Mouse (Mus musculus): ENCODE measurements around the gene Gpm6b. TPM values are rescaled to one million over a fixed set of nuclear protein-coding genes. Genes with fewer than 3 reads are reported as not detected.

Gene Gpm6b
- polyA plus RNA-seq, 2 experiments, result 18.3 to 21.3 TPM

DNA sequence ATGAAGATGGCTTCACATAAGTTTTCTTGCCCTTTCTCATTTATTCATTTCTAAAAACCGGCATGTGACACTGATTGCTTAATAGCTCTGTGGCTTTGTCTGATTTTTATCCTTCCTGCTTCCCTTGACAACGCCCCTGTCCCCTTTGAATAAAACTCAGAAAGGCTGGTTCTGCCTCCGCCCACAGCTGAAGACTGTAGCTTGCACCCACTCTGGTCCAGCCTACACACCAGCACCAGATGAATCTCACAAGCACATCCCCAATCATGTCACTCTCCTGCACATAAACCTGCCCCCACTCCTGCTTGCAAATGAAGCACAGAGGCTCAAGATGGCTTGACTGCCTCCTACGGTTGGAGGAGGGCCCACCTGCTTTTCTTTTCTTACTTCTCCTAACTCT, 121.7 kb downstream of the Gpm6b start:
- Histone ChIP-seq H3K27me3 (ENCODE audit: control insufficient read depth, insufficient read depth, low read length) (no peaks in the 10 kb centered on the region), H3K4me3 (replicated peaks; ENCODE audit: low read length) (no peak overlapping the region), H3K27ac (replicated peaks; ENCODE audit: low read depth, low read length) (no peak overlapping the region), H3K9me3 (ENCODE audit: control insufficient read depth, low read length) (no peaks in the 10 kb centered on the region), H3K4me1 (ENCODE audit: control insufficient read depth, insufficient read depth, low read length) (no peaks in the 10 kb centered on the region), H3K4me2 (replicated peaks; ENCODE audit: low read depth, low read length, severe bottlenecking) (no peak overlapping the region), H3K9ac (ENCODE audit: low read depth, low read length, severe bottlenecking) (no peak overlapping the region), H3K36me3 (ENCODE audit: control insufficient read depth, insufficient read depth, low read length) (no peaks in the 10 kb centered on the region)
- 87% methylated on average over 4 of the region's 4 CpGs for WGBS
- ATAC-seq (ENCODE audit: low FRiP score, low read depth), result no peak
- TF ChIP-seq POLR2A (IDR thresholded peaks at IDR 0.05; ENCODE audit: borderline replicate concordance, extremely low read depth, insufficient read depth, insufficient read length), result no peak
- DNase-seq (ENCODE audit: low spot score), result no peak

DNA sequence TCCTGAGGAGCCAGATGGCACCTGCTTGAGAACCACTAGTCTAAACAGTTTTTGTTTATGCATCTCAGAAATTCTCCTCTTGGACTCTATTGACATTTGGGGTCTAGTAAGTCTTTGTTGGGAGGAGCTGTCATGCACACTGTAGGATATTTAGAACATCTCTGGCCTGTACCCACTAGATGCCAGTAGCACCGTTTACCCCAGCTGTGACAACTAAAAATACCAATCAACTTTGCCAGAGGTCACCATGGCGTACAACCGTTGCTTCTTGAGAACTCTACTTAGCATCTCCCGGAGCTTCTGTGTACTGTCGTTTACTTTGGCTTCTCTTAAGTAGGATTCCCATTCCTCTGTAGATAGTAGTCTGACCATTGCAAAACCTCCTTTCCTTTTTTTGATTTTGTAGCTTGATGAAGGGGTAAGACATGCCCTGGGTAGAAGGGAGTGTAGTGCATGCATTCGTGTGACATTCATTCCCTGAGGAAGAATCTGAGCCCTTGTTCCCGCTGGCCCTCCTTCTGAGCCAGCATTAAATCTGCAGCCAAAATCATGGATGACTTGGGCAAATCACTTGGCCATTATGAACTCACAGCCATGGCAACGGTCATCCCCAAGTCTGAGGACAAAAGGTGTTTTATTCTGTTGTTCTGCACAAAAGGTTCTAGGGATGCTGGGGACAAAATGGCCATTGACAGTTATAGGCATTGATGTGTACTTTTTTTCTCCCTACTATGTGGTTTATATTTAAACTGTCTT, 126.9 kb downstream of the Gpm6b start:
- Histone ChIP-seq H3K36me3 (ENCODE audit: control insufficient read depth, insufficient read depth, low read length) (no peaks in the 10 kb centered on the region), H3K4me3 (replicated peaks; ENCODE audit: low read length) (no peak overlapping the region), H3K27me3 (ENCODE audit: control insufficient read depth, insufficient read depth, low read length) (no peaks in the 10 kb centered on the region), H3K9ac (ENCODE audit: low read depth, low read length, severe bottlenecking) (no peak overlapping the region), H3K4me2 (replicated peaks; ENCODE audit: low read depth, low read length, severe bottlenecking) (no peak overlapping the region), H3K9me3 (ENCODE audit: control insufficient read depth, low read length) (no peaks in the 10 kb centered on the region), H3K4me1 (ENCODE audit: control insufficient read depth, insufficient read depth, low read length) (no peaks in the 10 kb centered on the region), H3K27ac (replicated peaks; ENCODE audit: low read depth, low read length) (no peak overlapping the region)
- ATAC-seq (ENCODE audit: low FRiP score, low read depth) (no peak), DNase-seq (ENCODE audit: low spot score) (no peak)
- TF ChIP-seq POLR2A (IDR thresholded peaks at IDR 0.05; ENCODE audit: borderline replicate concordance, extremely low read depth, insufficient read depth, insufficient read length), result no peak
- WGBS, result 85% methylated on average over 8 of the region's 8 CpGs

DNA sequence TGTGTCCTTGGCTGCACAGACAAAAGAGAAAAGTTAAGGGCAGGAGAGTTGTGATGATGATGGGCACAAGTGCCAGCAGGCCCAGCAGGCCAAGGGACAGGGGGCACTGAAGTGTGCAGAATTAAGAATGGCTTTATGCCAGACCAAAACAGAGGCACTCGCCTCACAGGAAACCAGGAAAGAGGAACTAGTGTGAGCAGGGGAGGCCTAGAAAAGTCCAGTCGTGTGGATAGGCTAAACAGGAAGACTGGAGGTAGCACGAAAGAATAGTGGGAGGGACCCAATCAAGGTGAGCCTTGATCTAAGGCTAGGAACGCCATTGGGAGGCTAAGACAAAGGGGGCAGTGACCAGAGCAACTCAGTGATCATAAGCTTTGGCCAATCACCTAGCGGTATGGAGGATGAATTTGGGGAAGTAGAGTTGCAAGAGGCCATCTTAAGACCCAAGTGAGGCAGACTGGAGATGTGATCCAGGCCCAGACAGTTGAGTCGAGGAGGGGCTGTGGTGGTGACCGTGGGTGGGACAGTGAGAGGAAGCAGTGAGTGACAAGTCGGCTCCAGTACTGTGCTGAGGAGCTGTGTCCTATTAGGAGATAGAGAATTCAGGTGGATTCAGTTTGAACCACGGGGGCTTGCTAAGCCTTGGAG, 138.1 kb downstream of the Gpm6b start:
- H3K9me3 ChIP-seq (ENCODE audit: control insufficient read depth, low read length), result no peaks in the 10 kb centered on the region
- ATAC-seq (ENCODE audit: low FRiP score, low read depth) (no peak), DNase-seq (ENCODE audit: low spot score) (no peak)
- no peak overlapping the region for H3K4me2 ChIP-seq (replicated peaks; ENCODE audit: low read depth, low read length, severe bottlenecking)
- no peak for TF ChIP-seq POLR2A (IDR thresholded peaks at IDR 0.05; ENCODE audit: borderline replicate concordance, extremely low read depth, insufficient read depth, insufficient read length)
- H3K4me1 ChIP-seq (ENCODE audit: control insufficient read depth, insufficient read depth, low read length), result no peaks in the 10 kb centered on the region
- H3K36me3 ChIP-seq (ENCODE audit: control insufficient read depth, insufficient read depth, low read length), result no peaks in the 10 kb centered on the region
- no peak overlapping the region for H3K4me3 ChIP-seq (replicated peaks; ENCODE audit: low read length)
- 76% methylated on average over 9 of the region's 9 CpGs for WGBS
- H3K27me3 ChIP-seq (ENCODE audit: control insufficient read depth, insufficient read depth, low read length), result peaks cover 4% of the 10 kb centered on the region; the same call in 1 of the 2 replicates
- no peak overlapping the region for H3K27ac ChIP-seq (replicated peaks; ENCODE audit: low read depth, low read length)
- no peak overlapping the region for H3K9ac ChIP-seq (ENCODE audit: low read depth, low read length, severe bottlenecking)

DNA sequence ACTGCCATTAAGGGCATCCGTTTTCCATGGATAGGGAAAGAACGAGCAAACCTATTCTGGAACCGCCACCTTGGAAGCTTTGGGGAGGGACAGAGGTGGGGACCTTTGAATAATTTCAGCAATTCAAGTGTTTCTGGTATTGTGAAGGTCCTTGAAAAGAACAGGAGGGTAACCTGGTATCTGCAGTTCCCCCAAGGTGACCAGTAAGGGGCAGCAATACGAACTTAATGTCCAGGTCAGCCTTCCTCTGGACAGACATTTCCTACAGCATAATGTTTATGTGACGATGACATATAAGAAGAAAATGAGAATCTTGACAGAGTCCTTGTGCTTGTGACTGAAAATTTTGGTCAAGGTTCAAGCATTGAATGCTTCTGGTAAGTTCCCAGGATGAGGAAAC, 139.9 kb downstream of the Gpm6b start:
- Histone ChIP-seq H3K4me2 (replicated peaks; ENCODE audit: low read depth, low read length, severe bottlenecking) (no peak overlapping the region), H3K27me3 (ENCODE audit: control insufficient read depth, insufficient read depth, low read length) (peaks cover 4% of the 10 kb centered on the region; the same call in 1 of the 2 replicates), H3K27ac (replicated peaks; ENCODE audit: low read depth, low read length) (no peak overlapping the region), H3K36me3 (ENCODE audit: control insufficient read depth, insufficient read depth, low read length) (no peaks in the 10 kb centered on the region), H3K4me1 (ENCODE audit: control insufficient read depth, insufficient read depth, low read length) (no peaks in the 10 kb centered on the region), H3K4me3 (replicated peaks; ENCODE audit: low read length) (no peak overlapping the region), H3K9ac (ENCODE audit: low read depth, low read length, severe bottlenecking) (no peak overlapping the region), H3K9me3 (ENCODE audit: control insufficient read depth, low read length) (no peaks in the 10 kb centered on the region)
- WGBS, result 86% methylated on average over 5 of the region's 5 CpGs
- DNase-seq (ENCODE audit: low spot score) (no peak), ATAC-seq (ENCODE audit: low FRiP score, low read depth) (no peak)
- no peak for TF ChIP-seq POLR2A (IDR thresholded peaks at IDR 0.05; ENCODE audit: borderline replicate concordance, extremely low read depth, insufficient read depth, insufficient read length)

DNA sequence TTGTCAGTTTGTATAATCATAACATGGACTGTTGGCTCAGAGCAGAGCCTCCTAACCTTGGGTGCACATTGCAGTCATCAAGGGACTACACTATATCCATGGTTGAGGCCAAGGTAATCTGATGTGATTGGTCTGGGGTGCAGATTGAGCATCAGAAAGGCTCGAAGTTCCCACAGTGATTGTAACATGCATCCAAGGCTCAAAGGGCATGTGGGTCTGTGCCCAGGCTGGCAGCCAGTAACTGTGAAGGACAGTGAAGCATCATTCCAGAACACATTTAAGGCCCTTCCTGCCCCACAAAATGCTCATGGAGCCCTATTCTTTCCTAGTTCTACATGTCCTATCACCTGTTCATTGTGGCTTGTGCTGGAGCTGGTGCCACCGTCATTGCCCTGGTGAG, 144.9 kb downstream of the Gpm6b start:
- Histone ChIP-seq H3K27ac (replicated peaks; ENCODE audit: low read depth, low read length) (no peak overlapping the region), H3K4me3 (replicated peaks; ENCODE audit: low read length) (no peak overlapping the region), H3K4me2 (replicated peaks; ENCODE audit: low read depth, low read length, severe bottlenecking) (no peak overlapping the region), H3K9me3 (ENCODE audit: control insufficient read depth, low read length) (no peaks in the 10 kb centered on the region), H3K36me3 (ENCODE audit: control insufficient read depth, insufficient read depth, low read length) (no peaks in the 10 kb centered on the region), H3K4me1 (ENCODE audit: control insufficient read depth, insufficient read depth, low read length) (no peaks in the 10 kb centered on the region), H3K27me3 (ENCODE audit: control insufficient read depth, insufficient read depth, low read length) (peaks cover 4% of the 10 kb centered on the region; the same call in 1 of the 2 replicates), H3K9ac (ENCODE audit: low read depth, low read length, severe bottlenecking) (no peak overlapping the region)
- TF ChIP-seq POLR2A (IDR thresholded peaks at IDR 0.05; ENCODE audit: borderline replicate concordance, extremely low read depth, insufficient read depth, insufficient read length), result no peak
- ATAC-seq (ENCODE audit: low FRiP score, low read depth) (no peak), DNase-seq (ENCODE audit: low spot score) (no peak)
- WGBS, result 78% methylated on average over 2 of the region's 2 CpGs
